Mouse (Mus musculus) liver, adult 2 months (tissue): ENCODE measurements around the gene Aktip. TPM values are rescaled to one million over a fixed set of nuclear protein-coding genes. Genes with fewer than 3 reads are reported as not detected.

Experiments used
- DNase-seq: peaks from one replicate; pipeline ENCODE4 v3.0.0-alpha.2; 2011; ENCODE audit warnings: low read depth, low spot score; ENCODE audit errors: extremely low read depth
- H3K27ac ChIP-seq: fragments of 200-500 bp; replicated peaks from 2 replicates; pipeline ENCODE4 v1.5.1; 2012; ENCODE audit warnings: low read depth, mild to moderate bottlenecking, control low read depth, inconsistent platforms, low read length; ENCODE audit not compliant: insufficient read depth
- H3K27me3 ChIP-seq: fragments of 200-500 bp; 2 replicates; pipeline ENCODE4 v1.6.1; 2012; ENCODE audit warnings: mild to moderate bottlenecking, moderate library complexity, low read length, inconsistent platforms; ENCODE audit not compliant: control insufficient read depth, insufficient read depth
- H3K36me3 ChIP-seq: fragments of 200-500 bp; 2 replicates; pipeline ENCODE4 v1.6.1; 2012; ENCODE audit warnings: low read length, inconsistent platforms; ENCODE audit not compliant: control insufficient read depth, insufficient read depth
- H3K4me1 ChIP-seq: fragments of 200-500 bp; 2 replicates; pipeline ENCODE4 v1.6.1; 2011; ENCODE audit warnings: low read length; ENCODE audit not compliant: control insufficient read depth, insufficient read depth
- H3K4me3 ChIP-seq: fragments of 200-500 bp; 2 replicates; pipeline ENCODE4 v1.5.1; 2011; ENCODE audit warnings: low read depth, mild to moderate bottlenecking, control low read depth, low read length, moderate library complexity; ENCODE audit not compliant: insufficient read depth
- H3K79me2 ChIP-seq: fragments of 200-500 bp; 2 replicates; pipeline ENCODE4 v1.6.1; 2012; ENCODE audit warnings: inconsistent platforms, mild to moderate bottlenecking, low read length, moderate library complexity; ENCODE audit not compliant: control insufficient read depth, insufficient read depth
- H3K9ac ChIP-seq: fragments of 200-500 bp; 2 replicates; pipeline ENCODE4 v1.6.1; 2012; ENCODE audit warnings: low read depth, mild to moderate bottlenecking, control low read depth, inconsistent platforms, low read length
- CTCF ChIP-seq: fragments of 200-500 bp; IDR thresholded peaks from 2 replicates; pipeline ENCODE4 v1.5.1; 2011; ENCODE audit warnings: low read depth, low read length, control low read depth
- POLR2A ChIP-seq: fragments of 200-500 bp; IDR thresholded peaks from 2 replicates; pipeline ENCODE4 v1.6.1; 2011; ENCODE audit warnings: low read length, control low read depth; ENCODE audit not compliant: insufficient read depth; ENCODE audit errors: extremely low read depth
- WGBS: fragments of 180-500 bp; shearing (Covaris S2); methylation state at CpG from one replicate; pipeline ENCODE4 v1.1.7; 2018; 5-methylcytosine and 5-hydroxymethylcytosine counted together
- polyA plus RNA-seq: library from polyadenylated mRNA; depleted of rRNA; stranded (reverse); fragments of >200 nt; gene quantifications from 2 replicates; pipeline ENCODE4 v1.2.3, GENCODE M21; 2012
- total RNA-seq: library from RNA; depleted of rRNA; stranded (reverse); fragments of >200 nt; gene quantifications from 2 replicates; pipeline ENCODE4 v1.2.3, GENCODE M21; 2014

Gene Aktip
- total and polyA plus RNA-seq, 2 experiments: 8.9 to 9.9 TPM

GRCm38 (mm10) chr8:91188152-91188551 is 11.6 kb downstream of the Aktip start:
- no peak for DNase-seq
- Histone ChIP-seq H3K36me3 (no peaks in the 10 kb centered on the region), H3K27me3 (no peaks in the 10 kb centered on the region), H3K4me3 (no peak overlapping the region), H3K4me1 (no peaks in the 10 kb centered on the region), H3K27ac (no peak overlapping the region), H3K79me2 (no peaks in the 10 kb centered on the region), H3K9ac (no peak overlapping the region)
- TF ChIP-seq CTCF: no peak
- TF ChIP-seq POLR2A: no peak
- WGBS: 71% methylated on average over 10 of the region's 11 CpGs

DNA sequence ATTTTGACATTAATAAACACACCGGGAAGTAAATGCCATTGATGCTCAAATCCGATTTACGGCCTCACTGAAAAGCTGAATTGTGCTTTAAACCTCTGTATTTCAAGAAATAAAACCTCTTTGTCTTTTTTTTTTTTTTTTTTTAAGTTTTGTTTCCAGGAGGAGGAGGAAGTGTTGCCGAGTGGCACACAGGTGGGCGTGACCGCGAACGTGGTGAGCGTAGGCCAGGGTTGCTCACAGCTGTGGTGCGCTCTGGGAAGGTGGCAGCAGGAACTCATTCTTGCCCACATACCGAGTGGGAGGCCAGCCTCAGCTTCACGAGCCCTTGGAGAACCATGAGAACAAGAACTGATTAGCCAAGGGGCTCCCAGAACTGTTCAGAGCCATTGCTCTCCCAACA is 13.4 kb downstream of the Aktip start:
- H3K36me3 ChIP-seq: no peaks in the 10 kb centered on the region
- H3K9ac ChIP-seq: no peak overlapping the region
- H3K27ac ChIP-seq: no peak overlapping the region
- 80% methylated on average over 12 of the region's 12 CpGs for WGBS
- no peaks in the 10 kb centered on the region; the same call in 1 of the 2 replicates for H3K27me3 ChIP-seq
- H3K4me3 ChIP-seq: no peak overlapping the region
- TF ChIP-seq POLR2A (no peak), CTCF (no peak)
- DNase-seq: no peak
- no peaks in the 10 kb centered on the region for H3K4me1 ChIP-seq
- no peaks in the 10 kb centered on the region for H3K79me2 ChIP-seq

- H3K4me3 ChIP-seq: no peak overlapping the region
- no peaks in the 10 kb centered on the region for H3K4me1 ChIP-seq
Measured at GRCm38 (mm10) chr8:91177708-91178107, 22.1 kb downstream of the Aktip start.

DNA sequence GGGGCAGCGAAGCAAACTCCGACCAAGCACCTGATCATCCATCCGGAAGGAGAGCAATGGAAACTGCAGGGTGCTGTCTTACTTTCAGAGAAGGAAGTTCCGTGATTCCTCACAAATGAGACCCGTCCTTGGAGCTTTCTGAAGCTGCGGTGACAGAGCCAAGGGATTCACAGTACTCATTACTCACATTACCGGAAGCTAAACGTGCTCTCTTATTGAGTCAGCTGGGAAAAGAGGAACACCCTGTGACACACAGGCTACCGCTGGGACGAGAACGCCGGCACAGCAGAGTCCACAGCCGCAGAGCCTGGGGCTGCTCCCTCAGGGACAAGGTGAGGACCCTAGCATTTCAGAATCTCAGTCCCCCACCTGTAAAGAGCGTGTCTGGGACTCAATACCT is 23.6 kb downstream of the Aktip start:
- TF ChIP-seq CTCF: no peak
- TF ChIP-seq POLR2A: no peak
- Histone ChIP-seq H3K79me2 (no peaks in the 10 kb centered on the region), H3K9ac (no peak overlapping the region), H3K4me3 (no peak overlapping the region), H3K27ac (no peak overlapping the region), H3K4me1 (no peaks in the 10 kb centered on the region), H3K36me3 (no peaks in the 10 kb centered on the region), H3K27me3 (no peaks in the 10 kb centered on the region; the same call in 1 of the 2 replicates)
- 74% methylated on average over 14 of the region's 14 CpGs for WGBS
- no peak for DNase-seq

More at GRCm38 (mm10) chr8:91177708-91178107, 22.1 kb downstream of the Aktip start:
- Histone ChIP-seq H3K36me3 (no peaks in the 10 kb centered on the region), H3K27me3 (no peaks in the 10 kb centered on the region; the same call in 1 of the 2 replicates), H3K9ac (no peak overlapping the region), H3K79me2 (no peaks in the 10 kb centered on the region), H3K27ac (no peak overlapping the region)
- no peak for TF ChIP-seq CTCF
- TF ChIP-seq POLR2A: no peak
- DNase-seq: no peak
- WGBS: 70% methylated on average over 1 of the region's 1 CpGs

GRCm38 (mm10) chr8:91171605-91172004 is 28.2 kb downstream of the Aktip start:
- no peaks in the 10 kb centered on the region for H3K36me3 ChIP-seq
- no peak overlapping the region for H3K27ac ChIP-seq
- H3K27me3 ChIP-seq: no peaks in the 10 kb centered on the region; the same call in 1 of the 2 replicates
- H3K4me3 ChIP-seq: no peak overlapping the region
- H3K4me1 ChIP-seq: no peaks in the 10 kb centered on the region
- no peak overlapping the region for H3K9ac ChIP-seq
- no peak for TF ChIP-seq CTCF
- TF ChIP-seq POLR2A: no peak
- no peak for DNase-seq
- H3K79me2 ChIP-seq: no peaks in the 10 kb centered on the region
- WGBS: 81% methylated on average over 13 of the region's 13 CpGs

- 83% methylated on average over 14 of the region's 14 CpGs for WGBS
- no peaks in the 10 kb centered on the region for H3K36me3 ChIP-seq
- H3K9ac ChIP-seq: no peak overlapping the region
Measured at GRCm38 (mm10) chr8:91170914-91171313, 28.9 kb downstream of the Aktip start.

More at GRCm38 (mm10) chr8:91170914-91171313, 28.9 kb downstream of the Aktip start:
- no peak for DNase-seq
- H3K27ac ChIP-seq: no peak overlapping the region
- TF ChIP-seq CTCF: no peak
- no peak for TF ChIP-seq POLR2A
- H3K4me3 ChIP-seq: no peak overlapping the region
- H3K79me2 ChIP-seq: no peaks in the 10 kb centered on the region
- H3K4me1 ChIP-seq: no peaks in the 10 kb centered on the region
- H3K27me3 ChIP-seq: no peaks in the 10 kb centered on the region; the same call in 1 of the 2 replicates
